Mouse (Mus musculus) brain, embryonic 14.5 days (tissue): ENCODE data around the gene Srsf4.

Source experiments
- CTCF ChIP-seq: fragments of 200-500 bp; IDR thresholded peaks from 2 replicates; pipeline ENCODE4 v1.5.1; 2012; ENCODE audit warnings: inconsistent platforms, mild to moderate bottlenecking, moderate library complexity, borderline replicate concordance; ENCODE audit not compliant: insufficient read depth, insufficient read length; ENCODE audit errors: extremely low read depth
- POLR2A ChIP-seq: fragments of 200-500 bp; IDR thresholded peaks from 2 replicates; pipeline ENCODE4 v1.6.1; 2012; ENCODE audit warnings: mild to moderate bottlenecking, inconsistent platforms, borderline replicate concordance; ENCODE audit not compliant: poor library complexity, insufficient read depth, insufficient read length, severe bottlenecking; ENCODE audit errors: extremely low read depth

DNA sequence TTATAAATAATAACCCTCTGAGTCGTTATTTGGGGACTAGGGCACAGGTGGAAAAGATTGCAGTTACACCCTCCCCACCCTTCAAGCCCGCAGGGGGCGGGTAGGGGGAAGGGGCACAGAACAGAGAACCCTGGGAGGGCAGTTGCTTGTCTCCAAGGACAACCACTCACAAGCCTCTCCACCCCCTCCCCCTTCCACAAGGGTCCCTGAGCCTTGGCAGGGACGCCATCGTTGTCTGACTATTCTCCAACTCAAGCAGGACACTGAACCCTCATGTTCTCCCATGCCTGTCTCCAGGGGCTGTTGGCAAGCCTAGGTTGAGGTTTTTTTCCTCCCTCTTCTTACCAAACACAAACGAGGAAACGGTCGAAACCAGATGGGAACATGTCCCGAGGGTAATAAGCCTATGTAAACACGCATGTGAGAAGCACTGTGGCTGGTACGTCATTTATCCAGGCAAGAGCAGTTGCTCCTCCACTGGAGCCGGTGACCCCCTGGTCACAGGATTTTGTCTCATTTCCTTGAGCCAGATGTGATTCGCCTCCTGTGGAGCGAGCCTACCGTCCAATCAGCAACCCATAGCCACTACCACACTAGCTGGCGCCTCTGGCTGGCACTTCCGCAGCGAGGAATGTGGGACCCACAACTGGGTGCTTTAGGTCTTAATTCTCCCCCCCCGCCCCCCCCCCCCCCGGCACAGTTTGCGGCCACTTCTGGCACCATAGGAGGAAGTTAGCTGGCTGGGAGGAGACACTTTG lies 37.0 kb downstream of the Srsf4 start:
- no peak for TF ChIP-seq POLR2A
- no peak for TF ChIP-seq CTCF
